Mouse (Mus musculus): ENCODE results near the gene Ckmt2.
A peak's percentile ranks its signal among the peaks of the same experiment; 100 is the strongest.

- peak; percentile 59 for TF ChIP-seq CTCF (conservative IDR thresholded peaks at IDR 0.05; ENCODE audit: low read length)
- TF ChIP-seq POU5F1 (IDR thresholded peaks at IDR 0.05; ENCODE audit: borderline replicate concordance, low read length) = no peak
These were observed 19.3 kb downstream of the Ckmt2 start for GRCm38 (mm10) chr13:91857427-91857826.

Data from E14TG2a.4 (cell line).